Mouse (Mus musculus): ENCODE data around the gene Olfr648. TPM values are rescaled to one million over a fixed set of nuclear protein-coding genes. Genes with fewer than 3 reads are reported as not detected.
A peak's percentile ranks its signal among the peaks of the same experiment; 100 is the strongest.

The Olfr648 gene
- total RNA-seq (2022), result under 1 TPM; 0.14 to 0.31 (median 0.22) TPM

- no peak for DNase-seq (ENCODE audit: low spot score in 2 of 2)
Observed at GRCm38 (mm10) chr7:104183292-104183691, at the start of gene Olfr648. Gene Olfr648, minus strand, starts transcription at chr7:104183392.

DNA sequence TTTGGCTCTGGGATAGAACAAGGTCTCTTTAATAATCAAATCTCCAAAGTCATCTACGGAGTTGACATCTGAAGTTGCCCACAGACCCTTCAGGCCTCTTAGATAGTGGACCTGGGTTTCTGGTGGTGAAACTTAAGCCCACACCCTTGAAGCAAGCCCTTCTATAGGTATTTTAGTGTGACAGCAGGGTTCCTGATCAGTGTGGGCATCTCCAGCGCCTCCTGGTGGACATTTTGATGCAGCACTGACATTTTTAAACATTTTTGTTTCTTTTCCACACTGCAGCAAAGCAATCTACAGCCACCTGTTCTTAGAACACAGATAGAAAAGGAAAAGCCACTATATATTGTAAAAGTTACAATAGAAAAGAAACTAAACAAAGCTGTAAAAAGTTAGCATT, 48.0 kb upstream of the Olfr648 start:
- DNase-seq (ENCODE audit: low spot score in 2 of 2), result no peak

DNA sequence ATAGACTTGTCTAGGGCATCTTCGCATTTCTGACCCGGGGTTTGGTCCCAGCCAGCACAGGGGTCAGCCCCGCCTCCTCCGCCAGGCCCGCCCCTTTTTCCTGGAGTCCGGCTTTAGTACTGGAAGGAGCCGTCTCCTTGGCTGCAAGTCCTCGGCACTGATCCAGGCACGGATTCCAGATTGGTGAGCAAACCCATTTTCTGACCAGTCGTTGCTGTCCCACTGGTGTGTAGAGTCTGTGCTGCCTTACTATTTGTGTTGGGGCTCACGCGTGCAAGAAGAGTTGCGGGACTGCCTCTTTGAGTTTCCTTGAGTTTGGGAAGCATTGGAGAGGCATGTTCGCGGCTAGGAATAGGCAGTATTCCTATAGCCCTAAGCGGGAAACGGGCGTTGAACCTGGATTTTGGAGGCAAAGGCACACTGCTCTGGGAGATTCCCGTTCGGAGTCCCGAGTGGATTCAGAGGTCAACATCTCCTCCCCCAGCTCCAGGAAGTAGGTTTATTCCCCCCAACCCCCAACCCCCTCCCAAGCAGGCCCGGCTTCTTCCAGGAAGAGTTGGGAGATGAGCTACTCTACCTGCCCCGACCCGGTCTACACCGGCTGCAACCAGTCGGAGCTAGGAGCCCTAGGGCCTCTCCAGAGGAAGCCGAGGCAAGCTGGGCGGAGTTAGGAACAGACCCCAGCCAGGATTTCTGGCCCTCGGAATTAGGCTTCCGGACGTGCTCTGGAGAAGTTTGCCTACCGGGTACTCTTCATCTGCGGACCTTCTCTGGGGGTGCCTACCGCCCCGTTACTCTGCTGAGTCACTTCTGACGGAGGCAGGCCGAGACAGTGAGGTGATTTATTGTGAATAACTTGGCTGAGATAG, 35.7 kb upstream of the Olfr648 start, which contains the start of gene Trim6:
Gene Trim6 (plus strand): TSS at position 93 of the 869 bp plus-strand sequence.
- no peak for DNase-seq (ENCODE audit: low spot score in 2 of 2)

GRCm38 (mm10) chr7:104217881-104218280, 34.7 kb upstream of the Olfr648 start:
- DNase-seq (ENCODE audit: low spot score in 2 of 2), result no peak

DNA sequence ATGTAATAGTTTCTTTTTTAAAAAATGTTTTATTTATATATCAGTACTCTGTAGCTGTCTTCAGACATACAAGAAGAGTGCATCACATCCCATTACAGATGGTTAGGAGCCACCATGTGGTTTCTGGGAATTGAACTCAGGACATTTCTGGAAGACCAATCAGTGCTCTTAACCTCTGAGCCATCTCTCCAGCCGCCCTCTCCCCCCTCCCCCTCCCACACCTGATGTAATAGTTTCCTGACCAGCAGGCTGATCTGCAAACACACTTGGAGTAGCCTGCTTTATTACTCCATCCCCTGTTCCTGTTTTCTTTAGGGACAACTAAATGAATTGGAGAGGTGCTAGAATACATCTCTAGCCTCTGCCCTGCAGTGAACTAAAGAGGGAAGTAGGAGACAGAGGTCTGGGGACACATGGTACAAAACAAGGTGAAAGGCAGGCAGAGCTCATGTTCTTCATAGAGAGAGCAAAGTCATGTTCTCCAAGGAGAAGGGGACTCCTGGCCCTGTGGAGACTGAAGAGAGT, 32.9 kb upstream of the Olfr648 start:
- DNase-seq (ENCODE audit: low spot score in 2 of 2), result no peak

DNA sequence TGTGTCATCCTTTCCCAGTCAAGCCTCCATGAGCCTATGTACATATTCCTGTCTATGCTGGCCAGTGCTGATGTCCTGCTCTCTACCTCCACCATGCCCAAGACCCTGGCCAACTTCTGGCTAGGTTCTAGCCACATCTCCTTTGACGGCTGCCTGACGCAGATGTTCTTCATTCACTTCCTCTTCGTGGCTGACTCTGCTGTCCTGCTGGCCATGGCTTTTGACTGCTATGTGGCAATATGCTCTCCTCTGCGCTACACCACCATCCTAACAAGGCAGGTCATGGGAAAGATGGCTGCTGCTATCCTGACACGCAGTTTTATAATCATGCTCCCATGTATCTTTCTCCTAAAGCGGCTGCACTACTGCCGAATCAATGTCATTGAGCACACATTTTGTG, 23.0 kb upstream of the Olfr648 start:
- no peak for DNase-seq (ENCODE audit: low spot score in 2 of 2)

DNA sequence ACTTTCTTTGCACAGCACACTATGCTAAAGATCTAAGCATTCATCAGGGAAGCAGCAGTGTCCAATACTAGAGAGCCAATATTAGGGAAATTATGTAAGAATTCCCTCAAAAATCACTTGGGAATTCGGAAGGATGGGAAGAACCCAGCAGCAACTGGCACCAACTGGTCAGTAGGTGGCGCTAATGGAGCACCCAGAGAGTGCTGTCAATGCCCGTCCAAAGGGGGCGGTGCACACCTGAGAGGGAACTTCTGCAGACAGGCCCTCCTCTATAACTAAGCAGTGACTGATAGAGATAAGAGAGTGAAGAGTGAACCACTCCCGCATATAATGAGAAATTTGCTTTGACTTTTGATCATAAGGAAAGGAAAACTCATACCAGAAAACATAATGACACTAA, 16.6 kb upstream of the Olfr648 start:
- DNase-seq (ENCODE audit: low spot score in 2 of 2), result peak; percentile 4 to 19

DNA sequence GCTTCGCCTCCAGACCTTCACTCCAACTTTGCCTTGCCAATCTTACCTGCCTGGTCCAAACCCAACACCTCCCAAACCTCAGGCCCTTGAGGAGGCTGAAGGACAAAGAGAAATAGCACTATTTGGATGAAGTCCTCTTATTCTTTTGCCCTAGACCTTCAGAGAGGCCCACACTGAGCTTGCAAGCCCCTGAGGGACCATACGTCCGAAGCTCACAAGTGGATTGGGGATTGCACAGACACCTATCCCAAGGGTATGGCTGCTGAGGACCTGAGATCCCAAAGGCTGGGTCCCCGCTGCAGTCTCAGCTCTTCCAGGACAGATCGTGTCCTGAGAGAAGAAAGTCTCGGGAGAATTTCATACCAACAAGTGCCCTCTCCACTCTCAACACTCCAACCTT, 12.7 kb upstream of the Olfr648 start, which contains the start of gene Olfr649:
Gene Olfr649 (minus strand): TSS at position 101 of the 400 bp plus-strand sequence.
- no peak for DNase-seq (ENCODE audit: low spot score in 2 of 2)

- no peak for DNase-seq (ENCODE audit: low spot score in 2 of 2)
Observed at GRCm38 (mm10) chr7:104191275-104191674, 8.1 kb upstream of the Olfr648 start.

DNA sequence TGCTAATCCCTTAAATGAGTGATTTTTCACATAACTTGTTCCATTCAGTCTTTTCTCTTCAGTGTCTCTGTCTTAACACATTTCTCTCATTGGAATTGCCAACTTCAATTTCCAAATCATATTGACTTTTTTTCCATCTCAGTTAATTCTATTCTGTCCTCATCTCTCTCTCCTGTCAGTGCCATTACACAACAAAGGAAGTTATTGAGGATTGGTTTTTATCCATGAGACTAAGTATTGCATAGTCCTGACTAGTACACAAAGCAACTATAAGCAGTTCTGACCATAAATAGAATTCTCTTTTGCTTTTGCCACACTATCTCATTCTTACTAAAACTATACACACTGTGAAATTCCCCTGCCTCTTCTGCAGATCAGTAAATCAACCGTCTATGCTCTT, 4.1 kb downstream of the Olfr648 start:
- no peak for DNase-seq (ENCODE audit: low spot score in 2 of 2)

DNA sequence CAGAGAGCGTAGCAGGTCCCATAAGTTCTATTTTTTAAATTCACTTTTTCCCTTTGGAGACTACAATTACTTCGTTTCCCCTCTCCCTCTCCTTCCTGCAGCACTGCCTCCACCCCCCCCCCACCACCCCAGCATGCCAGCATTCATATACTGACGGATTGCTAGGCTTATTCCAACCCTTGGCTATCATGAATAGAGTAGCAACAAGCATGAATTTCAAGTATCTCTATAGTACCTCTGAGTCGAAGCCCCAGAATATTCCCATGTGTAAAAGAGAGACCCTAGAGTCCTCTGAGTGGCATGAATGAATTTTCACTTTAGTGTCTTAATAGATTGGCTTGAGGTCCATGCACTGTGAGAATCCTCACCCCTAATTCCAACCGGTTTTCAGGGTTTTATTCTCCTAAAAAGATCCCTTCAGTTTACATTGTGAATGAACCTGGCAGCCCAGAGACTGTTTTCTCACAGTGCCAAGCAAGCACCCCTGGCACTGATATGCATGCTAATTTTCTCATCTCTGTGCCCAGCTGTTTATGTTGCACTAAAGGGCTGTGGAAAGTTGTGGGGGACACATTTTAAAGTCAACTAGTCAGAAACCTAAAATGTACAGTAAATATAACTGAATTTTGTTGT, 4.7 kb downstream of the Olfr648 start:
- no peak for DNase-seq (ENCODE audit: low spot score in 2 of 2)

GRCm38 (mm10) chr7:104175085-104175484, 8.1 kb downstream of the Olfr648 start:
- no peak for DNase-seq (ENCODE audit: low spot score in 2 of 2)

DNA sequence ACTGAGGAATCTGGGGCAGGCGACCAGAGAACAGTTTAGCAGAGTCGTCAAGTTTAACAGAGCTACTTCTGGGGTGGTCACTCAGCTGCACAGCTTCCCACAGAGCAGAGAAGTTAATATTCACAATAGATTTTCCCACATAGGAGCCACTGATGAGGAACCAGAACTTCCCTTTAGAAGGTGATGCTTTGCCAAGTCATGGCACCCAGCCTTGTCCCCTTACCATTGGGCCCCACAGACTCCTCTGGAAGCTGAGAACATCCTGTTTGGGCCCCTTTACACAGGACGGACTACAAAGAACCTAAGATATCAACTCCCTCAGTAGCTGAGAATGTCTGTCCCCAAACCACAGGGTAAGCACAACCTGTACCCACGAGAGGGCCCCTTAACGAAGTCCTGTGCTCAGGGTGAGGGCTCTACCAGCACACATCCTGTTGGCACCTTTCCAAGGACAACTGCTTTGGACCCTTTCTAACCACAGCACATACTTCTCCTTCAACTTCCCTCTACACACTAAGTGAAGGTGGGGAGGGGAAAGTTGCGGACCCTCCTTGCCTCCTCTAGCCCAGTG, 13.5 kb downstream of the Olfr648 start:
- DNase-seq (ENCODE audit: low spot score in 2 of 2), result no peak

DNA sequence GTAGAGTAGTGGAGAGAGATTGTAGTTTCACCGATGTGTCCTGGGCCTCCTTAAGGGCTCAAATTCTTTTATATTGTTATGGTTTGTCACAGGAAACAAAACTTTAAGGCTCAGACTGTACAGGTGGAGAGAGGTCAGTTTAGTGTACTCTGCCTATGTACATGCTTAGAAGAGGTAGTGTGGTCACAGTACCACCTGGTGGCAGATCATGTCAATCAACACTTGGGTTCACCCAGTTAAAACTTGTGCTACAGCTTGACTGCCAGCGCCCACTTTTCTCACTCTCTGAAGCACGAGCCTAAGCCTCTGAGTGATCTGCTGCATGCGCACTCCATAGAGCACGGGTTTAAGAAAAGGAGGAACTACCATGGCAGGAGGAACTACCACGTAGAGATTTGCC, 16.1 kb downstream of the Olfr648 start:
- no peak for DNase-seq (ENCODE audit: low spot score in 2 of 2)

DNA sequence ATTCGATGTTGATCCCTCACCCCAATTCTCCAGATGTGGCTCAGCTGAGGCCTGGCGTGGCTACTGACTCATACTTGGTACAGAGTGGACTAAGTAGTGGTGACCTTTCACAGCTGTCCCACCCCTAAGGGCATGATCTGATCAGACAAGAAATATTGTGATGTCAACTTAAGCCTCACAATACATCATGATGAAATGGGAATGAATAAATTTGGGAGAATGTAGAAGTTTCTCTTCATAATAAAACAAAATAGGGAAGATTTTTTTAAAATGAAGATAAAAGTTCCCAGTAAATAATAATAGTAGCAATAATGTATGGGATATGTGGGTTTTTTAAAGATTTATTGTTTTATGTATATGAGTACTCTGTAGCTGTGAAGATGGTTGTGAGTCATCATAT, 32.7 kb downstream of the Olfr648 start, which contains the start of gene Ubqlnl:
Gene Ubqlnl (minus strand): TSS at position 101 of the 400 bp plus-strand sequence.
- DNase-seq (ENCODE audit: low spot score in 2 of 2), result no peak

- DNase-seq (ENCODE audit: low spot score in 2 of 2), result no peak
Observed at GRCm38 (mm10) chr7:104143179-104143578, 40.0 kb downstream of the Olfr648 start, which contains the start of gene Ubqln3. Gene Ubqln3, minus strand, starts transcription at chr7:104143279.

- DNase-seq (ENCODE audit: low spot score in 2 of 2), result no peak
Observed at GRCm38 (mm10) chr7:104137305-104137704, 45.9 kb downstream of the Olfr648 start, which contains the start of gene Olfr643. Gene Olfr643, minus strand, starts transcription at chr7:104137405.

- DNase-seq (ENCODE audit: low spot score in 2 of 2), result no peak
Observed at GRCm38 (mm10) chr7:104129726-104130125, 53.5 kb downstream of the Olfr648 start, which contains the start of gene Ubqln5. Gene Ubqln5, minus strand, starts transcription at chr7:104129826.
